21 mouse cellular contexts compared by ENCODE assay signal in genomic region chr9:118913048-118913447, GRCm38 (mm10). TPM values are rescaled to one million over a fixed set of nuclear protein-coding genes. Genes with fewer than 3 reads are reported as not detected.
DNase-seq lines count a peak whose midpoint lies in the region; ATAC-seq and TF ChIP-seq lines count a peak whose summit lies in the region.
"Had no signal": no experiment of that assay in that cellular context is flagged by ENCODE, and none has a peak within 500 bp of the region (broad histone marks: within the 10 kb centered on the region; RNA-seq: fewer than 3 reads in every experiment).

No protein-coding gene starts in this region.

- no peaks in the 10 kb centered on the region for H3K9me3 ChIP-seq in liver, embryonic 12.5 days (replicated peaks)
- no peaks in the 10 kb centered on the region for H3K9me3 ChIP-seq in liver, postnatal 0 days (ENCODE audit: low read length)
- H3K9me3 ChIP-seq in heart, embryonic 11.5 days (replicated peaks; ENCODE audit: control insufficient read depth, low read length), result no peaks in the 10 kb centered on the region
- no peaks in the 10 kb centered on the region for H3K9me3 ChIP-seq in midbrain, embryonic 15.5 days
- H3K9me3 ChIP-seq: embryonic facial prominence, embryonic 12.5 days; hindbrain, embryonic 15.5 days; limb, embryonic 10.5 days; liver, embryonic 13.5 days had no signal

- H3K27ac ChIP-seq in liver, adult 2 months (replicated peaks; ENCODE audit: insufficient read depth, low read depth, low read length), result no peak overlapping the region
- H3K27ac ChIP-seq in liver, embryonic 12.5 days, result no peak overlapping the region
- H3K27ac ChIP-seq in bone marrow, adult 2 months (ENCODE audit: control insufficient read depth, insufficient read depth, low read depth, low read length, poor library complexity), result peak overlapping the region; percentile 30
- H3K27ac ChIP-seq in liver, postnatal 0 days (ENCODE audit: low read depth), result no peak overlapping the region
- H3K27ac ChIP-seq in heart, embryonic 11.5 days (ENCODE audit: low read depth, low read length), result no peak overlapping the region
- H3K27ac ChIP-seq in midbrain, embryonic 15.5 days, result no peak overlapping the region
- H3K27ac ChIP-seq: embryonic facial prominence, embryonic 12.5 days; hindbrain, embryonic 15.5 days; limb, embryonic 10.5 days; liver, embryonic 13.5 days had no signal

- no peak overlapping the region for H3K4me2 ChIP-seq in liver, embryonic 12.5 days
- H3K4me2 ChIP-seq in liver, postnatal 0 days (ENCODE audit: low read depth, low read length), result peak overlapping the region; percentile 23; the same call in 1 of the 2 replicates
- H3K4me2 ChIP-seq in heart, embryonic 11.5 days, result no peak overlapping the region
- no peak overlapping the region for H3K4me2 ChIP-seq in midbrain, embryonic 15.5 days
- H3K4me2 ChIP-seq: embryonic facial prominence, embryonic 12.5 days; hindbrain, embryonic 15.5 days; liver, embryonic 13.5 days; midbrain, embryonic 11.5 days had no signal

- no peak for TF ChIP-seq CTCF in liver, adult 2 months (IDR thresholded peaks at IDR 0.05; ENCODE audit: low read depth, low read length)
- no peak for TF ChIP-seq CTCF in bone marrow, adult 2 months (IDR thresholded peaks at IDR 0.05; ENCODE audit: control insufficient read depth, insufficient read depth, low read length)
- TF ChIP-seq CTCF in liver, postnatal 0 days (IDR thresholded peaks at IDR 0.05; ENCODE audit: low read depth), result no peak

- H3K4me3 ChIP-seq in liver, adult 2 months (ENCODE audit: insufficient read depth, low read depth, low read length), result no peak overlapping the region
- H3K4me3 ChIP-seq in liver, embryonic 12.5 days, result no peak overlapping the region
- H3K4me3 ChIP-seq in bone marrow, adult 2 months (replicated peaks; ENCODE audit: control insufficient read depth, low read depth, low read length), result no peak overlapping the region
- H3K4me3 ChIP-seq in liver, postnatal 0 days (ENCODE audit: low read depth, low read length), result no peak overlapping the region
- no peak overlapping the region for H3K4me3 ChIP-seq in heart, embryonic 11.5 days (ENCODE audit: low read depth, low read length)
- H3K4me3 ChIP-seq in midbrain, embryonic 15.5 days, result no peak overlapping the region
- H3K4me3 ChIP-seq: embryonic facial prominence, embryonic 12.5 days; hindbrain, embryonic 15.5 days; limb, embryonic 10.5 days; liver, embryonic 13.5 days had no signal

- no peaks in the 10 kb centered on the region for H3K36me3 ChIP-seq in liver, adult 2 months (ENCODE audit: control insufficient read depth, insufficient read depth, low read length)
- no peaks in the 10 kb centered on the region for H3K36me3 ChIP-seq in liver, embryonic 12.5 days
- H3K36me3 ChIP-seq in liver, postnatal 0 days (replicated peaks; ENCODE audit: insufficient read depth, low read length), result no peaks in the 10 kb centered on the region
- H3K36me3 ChIP-seq in heart, embryonic 11.5 days (ENCODE audit: control insufficient read depth, insufficient read depth, low read length), result no peaks in the 10 kb centered on the region
- no peaks in the 10 kb centered on the region for H3K36me3 ChIP-seq in midbrain, embryonic 15.5 days (replicated peaks)
- H3K36me3 ChIP-seq: embryonic facial prominence, embryonic 12.5 days; hindbrain, embryonic 15.5 days; limb, embryonic 10.5 days; liver, embryonic 13.5 days had no signal

- no peak for ATAC-seq in liver, embryonic 12.5 days
- peak; percentile 44; the same call in 1 of the 2 replicates for ATAC-seq in liver, postnatal 0 days
- ATAC-seq in megakaryocyte, adult 5-6 weeks (ENCODE audit: poor library complexity, severe bottlenecking), result peak; percentile 91
- no peak for ATAC-seq in heart, embryonic 11.5 days (replicated peaks; ENCODE audit: insufficient number of reproducible peaks, low FRiP score, low TSS enrichment)
- no peak for ATAC-seq in midbrain, embryonic 15.5 days (replicated peaks)

- DNase-seq in liver, adult 2 months (ENCODE audit: extremely low read depth, low read depth, low spot score), result peak; percentile 54
- DNase-seq in liver, postnatal 0 days, result no peak
- DNase-seq in layer of hippocampus, postnatal 14 days (ENCODE audit: low spot score in 2 of 2), result no peak
- DNase-seq: adrenal gland, postnatal 25 days; cerebellum, adult 11-12 months; cerebellum, postnatal 10 days; heart, postnatal 4 days; kidney, adult 8-10 months; kidney, postnatal 14 days; liver, embryonic 13.5 days; thymus, adult 18-20 months; thymus, postnatal 36 days had no signal

- no peaks in the 10 kb centered on the region for H3K4me1 ChIP-seq in liver, adult 2 months (ENCODE audit: control insufficient read depth, insufficient read depth, low read length)
- no peaks in the 10 kb centered on the region; the same call in 1 of the 2 replicates for H3K4me1 ChIP-seq in liver, embryonic 12.5 days
- H3K4me1 ChIP-seq in bone marrow, adult 2 months (ENCODE audit: control insufficient read depth, insufficient read depth, low read length), result peaks cover 3% of the 10 kb centered on the region; the same call in 1 of the 2 replicates
- no peaks in the 10 kb centered on the region for H3K4me1 ChIP-seq in liver, postnatal 0 days (ENCODE audit: insufficient read depth)
- H3K4me1 ChIP-seq in heart, embryonic 11.5 days (ENCODE audit: control insufficient read depth, insufficient read depth, low read length), result peaks cover 2% of the 10 kb centered on the region; the same call in 1 of the 2 replicates
- H3K4me1 ChIP-seq in midbrain, embryonic 15.5 days, result no peaks in the 10 kb centered on the region
- H3K4me1 ChIP-seq: hindbrain, embryonic 15.5 days had no signal

- H3K27me3 ChIP-seq in liver, adult 2 months (ENCODE audit: control insufficient read depth, insufficient read depth, low read length), result no peaks in the 10 kb centered on the region
- 0 out of 2 replicates have a peak, but pooled peaks cover 5% of the 10 kb centered on the region for H3K27me3 ChIP-seq in liver, embryonic 12.5 days (replicated peaks)
- no peaks in the 10 kb centered on the region for H3K27me3 ChIP-seq in liver, postnatal 0 days (ENCODE audit: insufficient read depth, low read length)
- H3K27me3 ChIP-seq in heart, embryonic 11.5 days (ENCODE audit: control insufficient read depth, insufficient read depth, low read length), result 0 out of 2 replicates have a peak, but pooled peaks cover 2% of the 10 kb centered on the region
- H3K27me3 ChIP-seq in midbrain, embryonic 15.5 days (replicated peaks), result no peaks in the 10 kb centered on the region
- H3K27me3 ChIP-seq: embryonic facial prominence, embryonic 12.5 days; hindbrain, embryonic 15.5 days; liver, embryonic 13.5 days had no signal

- TF ChIP-seq POLR2A in liver, adult 2 months (IDR thresholded peaks at IDR 0.05; ENCODE audit: extremely low read depth, insufficient read depth, low read length), result no peak
- TF ChIP-seq POLR2A in bone marrow, adult 2 months (IDR thresholded peaks at IDR 0.05; ENCODE audit: borderline replicate concordance, control insufficient read depth, low read depth, low read length), result no peak

- no peak overlapping the region for H3K9ac ChIP-seq in liver, adult 2 months (ENCODE audit: low read depth, low read length)
- H3K9ac ChIP-seq in liver, embryonic 12.5 days, result no peak overlapping the region
- H3K9ac ChIP-seq in liver, postnatal 0 days (replicated peaks), result no peak overlapping the region
- H3K9ac ChIP-seq in heart, embryonic 11.5 days (ENCODE audit: low read depth, low read length), result no peak overlapping the region
- H3K9ac ChIP-seq in midbrain, embryonic 15.5 days, result no peak overlapping the region
- H3K9ac ChIP-seq: embryonic facial prominence, embryonic 12.5 days; hindbrain, embryonic 15.5 days; liver, embryonic 13.5 days had no signal

- 36% methylated on average over 9 of the region's 9 CpGs for WGBS in liver, adult 2 months
- 47% methylated on average over 9 of the region's 9 CpGs for whole genome bisulfite sequencing in liver, embryonic 12.5 days (ENCODE audit: insufficient replicate concordance)
- WGBS in bone marrow, adult 2 months, result 27% methylated on average over 9 of the region's 9 CpGs
- 46% methylated on average over 9 of the region's 9 CpGs for WGBS in liver, postnatal 0 days (ENCODE audit: insufficient replicate concordance)
- WGBS in heart, embryonic 11.5 days (ENCODE audit: insufficient replicate concordance), result 86% methylated on average over 9 of the region's 9 CpGs
- 84% methylated on average over 9 of the region's 9 CpGs for WGBS in midbrain, embryonic 15.5 days

- no peaks in the 10 kb centered on the region for H3K79me2 ChIP-seq in liver, adult 2 months (ENCODE audit: control insufficient read depth, insufficient read depth, low read length)

- no peak for TF ChIP-seq EP300 in liver, postnatal 0 days (IDR thresholded peaks at IDR 0.05; ENCODE audit: low read depth)

RNA-seq across cellular contexts. Expression of gene Ctdspl, which starts 13.2 kb away (rescaled TPM):
- 2.5 and 4.0 TPM in 2 replicates for total RNA-seq in liver, adult 2 months (2014; rRNA removed)
- 2.8 and 3.5 TPM in 2 replicates for polyA plus RNA-seq in liver, adult 2 months (2012; rRNA removed)
- polyA plus RNA-seq in liver, embryonic 12.5 days (2016; fragmentation: Nextera tagmentation; extraction: Ambion mirVana), result 3.9 and 4.4 TPM in 2 replicates
- polyA plus RNA-seq in bone marrow, adult 2 months (2011; ENCODE audit: insufficient read depth, insufficient read length, low replicate concordance, missing spikeins), result 4.4 and 6.7 TPM in 2 replicates
- 2.2 and 2.4 TPM in 2 replicates for polyA plus RNA-seq in liver, postnatal 0 days (2015; fragmentation: Nextera tagmentation; extraction: Ambion mirVana)
- 17.3 and 17.8 TPM in 2 replicates for total RNA-seq in megakaryocyte, adult 5-6 weeks (2015)
- 8.5 and 9.8 TPM in 2 replicates for total RNA-seq in megakaryocyte, adult 5-6 weeks (2017)
- total RNA-seq in layer of hippocampus, postnatal 14 days (2021), result 10 to 100 TPM; 19.7 to 20.4 TPM
- 8.5 and 10.5 TPM in 2 replicates for polyA plus RNA-seq in heart, embryonic 11.5 days (2014; fragmentation: Nextera tagmentation; extraction: Ambion mirVana)
- 7.5 and 8.3 TPM in 2 replicates for polyA plus RNA-seq in midbrain, embryonic 15.5 days (2015; fragmentation: Nextera tagmentation; extraction: Ambion mirVana)

Comparison
In these comparisons a context has a peak if more than half of its experiments do, and no peak if none do; other contexts are left out.
1. ATAC-seq: peak in liver, postnatal 0 days (single experiment) and megakaryocyte, adult 5-6 weeks (single experiment); none in liver, embryonic 12.5 days (single experiment), heart, embryonic 11.5 days (single experiment) and midbrain, embryonic 15.5 days (single experiment).